Mouse (Mus musculus): ENCODE measurements around the gene Erc2. TPM values are rescaled to one million over a fixed set of nuclear protein-coding genes. Genes with fewer than 3 reads are reported as not detected.
A peak's percentile ranks its signal among the peaks of the same experiment; 100 is the strongest.

Gene Erc2
- polyA plus RNA-seq, 1 experiment from 2014 or later: 8.1 TPM

- H3K36me3 ChIP-seq: peaks cover 69% of the 10 kb centered on the region
- H3K9ac ChIP-seq (replicated peaks): peak overlapping the region; percentile 99
- no peaks in the 10 kb centered on the region for H3K27me3 ChIP-seq
- WGBS: under 1% methylated on average over 38 of the region's 41 CpGs
- no peak for ATAC-seq (ENCODE audit: insufficient number of reproducible peaks, insufficient read depth, low FRiP score, low TSS enrichment, low read depth)
- H3K4me1 ChIP-seq (replicated peaks): peaks cover 45% of the 10 kb centered on the region
- H3K9me3 ChIP-seq: no peaks in the 10 kb centered on the region
- H3K4me3 ChIP-seq (replicated peaks): peak overlapping the region; percentile 87
- H3K4me2 ChIP-seq: peak overlapping the region; percentile 91
- H3K27ac ChIP-seq: peak overlapping the region; percentile 100
These were observed 888.9 kb downstream of the Erc2 start for GRCm38 (mm10) chr14:28511029-28511651.

DNA sequence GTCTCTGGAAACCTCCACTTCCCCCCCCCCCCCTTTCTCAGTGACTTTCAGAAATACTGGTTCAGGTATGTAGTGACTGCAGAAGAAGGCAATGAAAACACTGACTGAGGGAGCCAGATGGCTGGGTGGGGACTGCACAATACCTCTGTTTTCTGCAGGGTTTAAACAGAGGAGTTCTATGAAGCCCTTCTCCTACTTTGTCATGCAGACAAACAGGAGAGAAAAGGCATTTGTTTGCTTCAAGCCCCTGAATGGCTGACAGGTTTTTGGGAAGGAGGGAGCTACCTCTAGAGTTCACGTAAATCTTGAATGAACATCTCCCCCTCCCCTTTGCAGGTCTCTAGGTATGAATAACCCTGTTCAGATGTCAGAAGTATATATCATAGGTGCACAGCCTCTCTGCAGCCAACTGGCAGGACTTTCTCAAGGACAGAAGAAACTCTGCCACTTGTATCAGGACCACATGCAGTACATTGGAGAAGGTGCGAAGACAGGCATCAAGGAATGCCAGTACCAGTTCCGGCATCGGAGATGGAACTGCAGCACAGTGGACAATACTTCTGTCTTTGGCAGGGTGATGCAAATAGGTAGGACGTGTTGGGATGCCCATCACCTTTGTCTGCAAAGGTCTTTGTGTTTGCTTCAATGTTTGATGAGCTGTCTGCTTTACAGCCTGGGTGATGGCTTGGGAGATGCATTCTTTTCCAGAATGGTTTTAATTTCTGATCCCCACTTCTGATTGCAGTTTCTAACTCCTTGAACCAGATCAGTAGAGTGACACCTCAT is 890.8 kb downstream of the Erc2 start:
- H3K9ac ChIP-seq (replicated peaks): peak overlapping the region; percentile 99
- WGBS: 68% methylated on average over 5 of the region's 5 CpGs
- H3K4me1 ChIP-seq (replicated peaks): peaks cover 58% of the 10 kb centered on the region
- H3K9me3 ChIP-seq: no peaks in the 10 kb centered on the region
- H3K27me3 ChIP-seq: no peaks in the 10 kb centered on the region
- ATAC-seq (ENCODE audit: insufficient number of reproducible peaks, insufficient read depth, low FRiP score, low TSS enrichment, low read depth): no peak
- peak overlapping the region; percentile 91 for H3K4me2 ChIP-seq
- H3K27ac ChIP-seq: peak overlapping the region; percentile 62
- H3K36me3 ChIP-seq: peaks cover 87% of the 10 kb centered on the region
- H3K4me3 ChIP-seq (replicated peaks): peak overlapping the region; percentile 87

DNA sequence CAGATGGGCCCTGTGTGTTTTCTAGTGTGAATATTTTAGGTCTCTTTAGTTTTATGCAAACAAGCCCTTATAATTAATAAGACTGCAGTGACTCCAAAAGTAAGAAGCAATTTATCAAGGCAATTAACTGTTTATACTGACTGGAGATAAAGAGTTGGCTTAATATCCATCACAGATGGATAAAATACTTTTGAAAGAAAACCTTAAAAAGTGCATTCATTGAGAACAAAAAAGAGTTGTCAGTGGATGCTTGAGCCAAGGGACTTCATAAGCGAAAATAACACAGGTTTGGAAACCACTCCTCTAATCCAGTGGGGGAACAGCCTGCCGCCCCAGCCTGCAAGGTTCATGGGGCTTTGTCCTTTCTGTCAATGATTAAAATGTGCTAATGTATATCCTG is 891.9 kb downstream of the Erc2 start:
- 0 out of 2 replicates have a peak overlapping the region, but pooled peaks have one; percentile 50 for H3K27ac ChIP-seq
- H3K4me3 ChIP-seq (replicated peaks): peak overlapping the region; percentile 87
- peaks cover 88% of the 10 kb centered on the region for H3K36me3 ChIP-seq
- H3K27me3 ChIP-seq: no peaks in the 10 kb centered on the region
- H3K4me2 ChIP-seq: peak overlapping the region; percentile 91
- ATAC-seq (ENCODE audit: insufficient number of reproducible peaks, insufficient read depth, low FRiP score, low TSS enrichment, low read depth): no peak
- 44% methylated on average over 2 of the region's 2 CpGs for WGBS
- no peaks in the 10 kb centered on the region for H3K9me3 ChIP-seq
- peaks cover 64% of the 10 kb centered on the region for H3K4me1 ChIP-seq (replicated peaks)
- peak overlapping the region; percentile 53 for H3K9ac ChIP-seq (replicated peaks)

- ATAC-seq (ENCODE audit: insufficient number of reproducible peaks, insufficient read depth, low FRiP score, low TSS enrichment, low read depth): no peak
- peak overlapping the region; percentile 91 for H3K4me2 ChIP-seq
- H3K9me3 ChIP-seq: no peaks in the 10 kb centered on the region
- H3K36me3 ChIP-seq: peaks cover 93% of the 10 kb centered on the region
- no peaks in the 10 kb centered on the region for H3K27me3 ChIP-seq
- peak overlapping the region; percentile 87 for H3K4me3 ChIP-seq (replicated peaks)
- peak overlapping the region; percentile 50; the same call in 1 of the 2 replicates for H3K27ac ChIP-seq
- H3K4me1 ChIP-seq (replicated peaks): peaks cover 69% of the 10 kb centered on the region
- 52% methylated on average over 6 of the region's 6 CpGs for WGBS
- peak overlapping the region; percentile 47; the same call in 1 of the 2 replicates for H3K9ac ChIP-seq (replicated peaks)
These were observed 893.1 kb downstream of the Erc2 start for GRCm38 (mm10) chr14:28515331-28515730.

GRCm38 (mm10) chr14:28517631-28518560 is 895.7 kb downstream of the Erc2 start:
- Histone ChIP-seq H3K4me2 (peak overlapping the region; percentile 17), H3K27ac (peak overlapping the region; percentile 59; the same call in 1 of the 2 replicates), H3K27me3 (no peaks in the 10 kb centered on the region), H3K36me3 (peaks cover 97% of the 10 kb centered on the region), H3K4me3 (replicated peaks) (0 out of 2 replicates have a peak overlapping the region, but pooled peaks have one; percentile 3), H3K4me1 (replicated peaks) (peaks cover 59% of the 10 kb centered on the region), H3K9me3 (no peaks in the 10 kb centered on the region), H3K9ac (replicated peaks) (peak overlapping the region; percentile 40; the same call in 1 of the 2 replicates)
- WGBS: 73% methylated on average over 39 of the region's 39 CpGs
- no peak for ATAC-seq (ENCODE audit: insufficient number of reproducible peaks, insufficient read depth, low FRiP score, low TSS enrichment, low read depth)

DNA sequence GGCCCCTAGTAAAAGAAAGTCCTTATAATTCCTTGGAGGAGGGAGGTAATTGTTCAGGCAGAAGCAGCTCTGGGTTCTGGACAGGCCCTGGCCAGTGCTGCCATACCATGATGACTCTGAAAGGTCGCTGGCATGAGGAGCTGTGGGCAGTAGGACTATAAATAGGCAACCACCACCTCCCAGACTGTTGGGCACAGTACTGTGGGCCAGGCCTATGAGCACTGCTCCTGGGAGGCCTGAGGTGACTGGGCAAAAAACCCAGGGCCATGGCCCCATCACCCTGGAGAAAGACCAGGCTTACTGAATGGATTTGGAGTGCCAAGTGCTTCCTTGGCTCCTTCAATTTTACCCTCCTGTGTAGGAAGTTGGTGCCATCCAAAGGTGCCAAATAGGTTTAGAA is 898.9 kb downstream of the Erc2 start:
- H3K4me1 ChIP-seq (replicated peaks): peaks cover 43% of the 10 kb centered on the region
- no peaks in the 10 kb centered on the region for H3K27me3 ChIP-seq
- ATAC-seq (ENCODE audit: insufficient number of reproducible peaks, insufficient read depth, low FRiP score, low TSS enrichment, low read depth): no peak
- peaks cover 89% of the 10 kb centered on the region for H3K36me3 ChIP-seq
- H3K4me2 ChIP-seq: no peak overlapping the region
- H3K9me3 ChIP-seq: no peaks in the 10 kb centered on the region
- H3K27ac ChIP-seq: no peak overlapping the region
- no peak overlapping the region for H3K9ac ChIP-seq (replicated peaks)
- no peak overlapping the region for H3K4me3 ChIP-seq (replicated peaks)
- WGBS: 85% methylated on average over 1 of the region's 1 CpGs

GRCm38 (mm10) chr14:28522611-28523010 is 900.4 kb downstream of the Erc2 start:
- Histone ChIP-seq H3K27me3 (no peaks in the 10 kb centered on the region), H3K9ac (replicated peaks) (no peak overlapping the region), H3K4me2 (no peak overlapping the region), H3K4me3 (replicated peaks) (no peak overlapping the region), H3K4me1 (replicated peaks) (peaks cover 39% of the 10 kb centered on the region), H3K36me3 (peaks cover 79% of the 10 kb centered on the region), H3K9me3 (no peaks in the 10 kb centered on the region), H3K27ac (peak overlapping the region; percentile 12; the same call in 1 of the 2 replicates)
- no peak for ATAC-seq (ENCODE audit: insufficient number of reproducible peaks, insufficient read depth, low FRiP score, low TSS enrichment, low read depth)
- WGBS: 78% methylated on average over 21 of the region's 21 CpGs

DNA sequence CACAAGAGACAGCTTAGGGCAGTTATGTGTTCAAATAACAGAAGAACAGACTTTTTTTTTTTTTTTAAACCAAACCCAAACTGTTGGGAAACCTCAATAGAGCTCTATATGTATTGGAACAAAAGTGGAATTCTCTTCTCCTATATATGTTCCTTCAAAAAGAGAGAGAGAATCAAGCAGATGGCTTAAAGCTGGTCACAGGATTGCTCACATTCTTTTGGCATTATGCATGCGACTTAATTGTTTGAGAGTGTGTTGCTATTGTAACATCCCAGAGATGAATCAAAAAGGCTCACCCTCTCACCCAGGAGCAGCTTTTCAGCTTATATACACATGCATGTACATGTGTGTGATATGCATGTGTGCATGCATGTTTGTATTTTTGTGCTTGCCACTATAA is 903.3 kb downstream of the Erc2 start:
- peaks cover 64% of the 10 kb centered on the region for H3K36me3 ChIP-seq
- WGBS: 69% methylated on average over 1 of the region's 1 CpGs
- H3K4me3 ChIP-seq (replicated peaks): no peak overlapping the region
- H3K27ac ChIP-seq: peak overlapping the region; percentile 45; the same call in 1 of the 2 replicates
- no peak for ATAC-seq (ENCODE audit: insufficient number of reproducible peaks, insufficient read depth, low FRiP score, low TSS enrichment, low read depth)
- H3K4me2 ChIP-seq: no peak overlapping the region
- no peaks in the 10 kb centered on the region for H3K27me3 ChIP-seq
- peaks cover 35% of the 10 kb centered on the region for H3K4me1 ChIP-seq (replicated peaks)
- no peaks in the 10 kb centered on the region for H3K9me3 ChIP-seq
- no peak overlapping the region for H3K9ac ChIP-seq (replicated peaks)

Other genes starting within 250 kb of the Erc2 start
- gene Fam208a, start 193.6 kb upstream of the Erc2 start, polyA plus RNA-seq (2016; fragmentation: Nextera tagmentation; extraction: Ambion mirVana): 20.9 and 23.9 TPM in 2 replicates
- gene Ccdc66, start 114.0 kb upstream of the Erc2 start, polyA plus RNA-seq (2016; fragmentation: Nextera tagmentation; extraction: Ambion mirVana): 15.9 and 20.0 TPM in 2 replicates